Mouse (Mus musculus) hindbrain, postnatal 0 days (tissue): ENCODE results near the gene Acta2. TPM values are rescaled to one million over a fixed set of nuclear protein-coding genes. Genes with fewer than 3 reads are reported as not detected.
A peak's percentile ranks its signal among the peaks of the same experiment; 100 is the strongest.

Experiments
- ATAC-seq: fragments of 200-750 bp; cut with Nextera tagmentation; 2 replicates; pipeline ENCODE4 v1.8.0; 2017; ENCODE audit warnings: mild to moderate bottlenecking, moderate TSS enrichment, moderate library complexity
- DNase-seq: peaks from one replicate; pipeline ENCODE4 v3.0.0-alpha.2; 2015; ENCODE audit warnings: low spot score
- H3K27ac ChIP-seq: fragments of 300-500 bp; sonication (generic); 2 replicates; pipeline ENCODE4 v1.5.1; 2014; ENCODE audit warnings: mild to moderate bottlenecking
- H3K27me3 ChIP-seq: fragments of 300-500 bp; sonication (generic); 2 replicates; pipeline ENCODE4 v1.6.1; 2014; ENCODE audit warnings: low read length, mixed read lengths; ENCODE audit not compliant: insufficient read depth
- H3K36me3 ChIP-seq: fragments of 300-500 bp; sonication (generic); 2 replicates; pipeline ENCODE4 v1.6.1; 2014; ENCODE audit warnings: low read length, mixed read lengths; ENCODE audit not compliant: insufficient read depth
- H3K4me1 ChIP-seq: fragments of 300-500 bp; sonication (generic); 2 replicates; pipeline ENCODE4 v1.6.1; 2014; ENCODE audit warnings: antibody characterized with exemption, low read length, mixed read lengths; ENCODE audit not compliant: insufficient read depth
- H3K4me2 ChIP-seq: fragments of 300-500 bp; sonication (generic); 2 replicates; pipeline ENCODE4 v1.6.1; 2014; ENCODE audit warnings: low read depth, mild to moderate bottlenecking, low read length, moderate library complexity, mixed read lengths
- H3K4me3 ChIP-seq: fragments of 300-500 bp; sonication (generic); 2 replicates; pipeline ENCODE4 v1.5.1; 2014; ENCODE audit warnings: low read length
- H3K9ac ChIP-seq: fragments of 300-500 bp; sonication (generic); replicated peaks from 2 replicates; pipeline ENCODE4 v1.6.1; 2014; ENCODE audit warnings: mild to moderate bottlenecking, low read length, moderate library complexity, mixed read lengths
- H3K9me3 ChIP-seq: fragments of 300-500 bp; sonication (generic); 2 replicates; pipeline ENCODE4 v1.6.1; 2016; ENCODE audit warnings: low read length, mixed read lengths
- CTCF ChIP-seq: IDR thresholded peaks from 2 replicates; pipeline ENCODE4 v1.5.1; 2016; ENCODE audit warnings: antibody characterized with exemption, control low read depth, low read depth
- WGBS: fragments of 180-500 bp; shearing (Covaris S2); extraction: QIAGEN DNeasy Blood & Tissue Kit; methylation state at CpG from one replicate; pipeline ENCODE4 v1.1.7; 2014; 5-methylcytosine and 5-hydroxymethylcytosine counted together
- polyA plus RNA-seq: library from polyadenylated mRNA; unstranded; fragments of >200 nt; fragmentation: Nextera tagmentation; extraction: Ambion mirVana; gene quantifications from 2 replicates; pipeline ENCODE4 v1.2.1, GENCODE M21; 2015
- total RNA-seq: library from RNA; depleted of rRNA; stranded (reverse); fragments of >200 nt; gene quantifications from 2 replicates; pipeline ENCODE4 v1.2.3, GENCODE M21; 2014

Acta2 gene
- total and polyA plus RNA-seq, 2 experiments from 2014 or later: 8.1 to 13.1 TPM

DNA sequence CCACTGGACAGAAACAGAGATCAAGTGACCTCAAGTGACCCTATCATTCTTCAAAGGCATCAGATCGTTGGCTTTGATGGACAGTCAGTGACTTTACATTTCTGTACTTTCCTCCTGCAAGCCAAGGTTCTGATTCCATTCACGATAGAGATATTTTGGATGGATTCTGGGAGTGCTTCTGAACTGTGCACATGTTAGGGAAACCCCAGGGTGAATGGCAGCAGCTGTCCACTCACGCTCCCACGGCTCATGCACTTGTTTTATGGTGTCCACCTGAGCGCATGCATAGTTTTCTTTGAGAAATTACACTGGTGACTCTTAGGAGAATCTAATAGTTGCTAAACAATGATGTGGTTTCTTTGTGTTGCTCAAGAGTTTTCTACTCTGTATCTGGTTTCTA, 759 bp upstream of the Acta2 start:
- ATAC-seq (no peak), DNase-seq (no peak)
- Histone ChIP-seq H3K27me3 (no peaks in the 10 kb centered on the region), H3K4me3 (no peak overlapping the region), H3K36me3 (no peaks in the 10 kb centered on the region), H3K4me1 (0 out of 2 replicates have a peak, but pooled peaks cover 6% of the 10 kb centered on the region), H3K9ac (no peak overlapping the region), H3K4me2 (no peak overlapping the region), H3K27ac (no peak overlapping the region), H3K9me3 (no peaks in the 10 kb centered on the region)
- TF ChIP-seq CTCF: no peak
- 80% methylated on average over 5 of the region's 5 CpGs for WGBS

DNA sequence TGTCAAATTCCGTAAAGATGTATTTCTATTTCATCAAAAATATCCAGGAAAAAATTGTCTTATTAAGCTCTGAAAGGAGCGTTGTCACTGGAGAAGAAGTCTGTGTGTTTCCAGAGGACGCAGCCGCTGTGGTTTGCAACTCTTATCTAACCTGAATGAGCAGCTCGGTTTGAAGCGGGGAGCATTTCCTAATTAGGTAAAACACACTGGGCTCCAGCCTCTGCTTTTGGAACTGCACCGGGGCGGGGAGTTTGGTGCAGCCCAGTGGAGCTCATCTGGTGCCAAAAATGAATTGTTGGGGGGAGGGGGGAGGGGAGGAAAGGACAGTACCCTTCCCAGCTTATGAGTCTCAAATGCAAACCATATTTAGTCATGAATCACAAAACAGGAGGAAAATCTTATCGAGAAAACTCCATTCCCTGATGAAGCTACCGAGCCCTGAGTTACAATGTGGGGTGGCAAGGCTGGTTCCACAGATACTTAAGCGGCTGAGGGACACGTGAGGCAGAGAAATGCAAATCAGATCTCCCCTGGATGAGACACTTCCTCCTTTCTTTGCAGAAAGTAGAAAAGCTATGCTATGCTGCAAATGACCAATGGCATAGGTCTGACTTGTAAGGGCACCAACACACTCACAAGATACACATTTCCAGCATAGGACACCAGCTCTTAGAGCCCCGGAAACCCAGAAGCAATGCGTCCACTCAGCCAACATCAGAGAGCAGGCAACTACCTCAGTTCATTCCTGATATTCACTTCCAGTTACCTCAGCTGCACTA, 1.1 kb downstream of the Acta2 start:
- Histone ChIP-seq H3K4me1 (0 out of 2 replicates have a peak, but pooled peaks cover 6% of the 10 kb centered on the region), H3K36me3 (no peaks in the 10 kb centered on the region), H3K27me3 (no peaks in the 10 kb centered on the region), H3K4me2 (peak overlapping the region; percentile 18; the same call in 1 of the 2 replicates), H3K4me3 (no peak overlapping the region), H3K9me3 (no peaks in the 10 kb centered on the region), H3K9ac (no peak overlapping the region), H3K27ac (no peak overlapping the region)
- DNase-seq (no peak), ATAC-seq (no peak)
- 50% methylated on average over 14 of the region's 14 CpGs for WGBS
- TF ChIP-seq CTCF: no peak

DNA sequence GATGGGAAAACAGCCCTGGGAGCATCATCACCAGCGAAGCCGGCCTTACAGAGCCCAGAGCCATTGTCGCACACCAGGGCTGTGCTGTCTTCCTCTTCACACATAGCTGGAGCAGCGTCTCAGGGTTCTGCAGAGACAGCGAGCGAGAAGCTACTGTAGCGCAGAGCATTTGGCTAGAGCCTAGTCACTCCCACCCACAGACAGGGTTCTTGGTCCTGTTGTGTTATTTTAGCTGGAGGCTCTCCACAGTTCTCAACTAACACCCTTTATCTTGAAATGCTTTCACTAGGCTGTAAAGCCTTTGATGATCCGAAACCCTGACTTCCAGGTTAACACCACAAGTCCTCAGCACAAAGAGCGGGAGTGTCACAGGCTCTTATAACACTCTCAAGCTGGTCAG, 2.9 kb downstream of the Acta2 start:
- ATAC-seq: no peak
- no peaks in the 10 kb centered on the region for H3K9me3 ChIP-seq
- WGBS: 86% methylated on average over 9 of the region's 9 CpGs

DNA sequence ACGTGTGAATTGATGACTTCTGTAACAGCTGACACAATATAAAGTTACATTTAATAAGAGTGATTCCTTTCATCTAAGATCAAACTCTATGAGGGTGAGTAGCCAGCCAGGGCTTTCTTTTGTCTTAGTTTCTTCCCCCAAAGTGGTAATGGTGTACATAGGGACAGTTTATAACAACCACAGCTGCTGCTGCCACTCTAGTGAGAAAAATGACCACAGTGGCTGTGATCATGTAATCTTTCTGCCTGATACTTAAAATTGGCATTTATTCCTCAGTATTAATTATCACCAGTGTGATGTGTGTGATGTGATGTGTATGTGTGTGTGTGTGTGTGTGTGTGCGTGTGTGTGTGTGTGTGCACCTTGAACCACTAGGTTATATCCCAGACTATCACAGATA, 3.5 kb downstream of the Acta2 start:
- TF ChIP-seq CTCF: no peak
- H3K4me2 ChIP-seq: no peak overlapping the region
- DNase-seq (no peak), ATAC-seq (no peak)
- no peak overlapping the region for H3K4me3 ChIP-seq
- H3K9ac ChIP-seq: no peak overlapping the region
- no peaks in the 10 kb centered on the region for H3K9me3 ChIP-seq
- 79% methylated on average over 2 of the region's 2 CpGs for WGBS
- H3K4me1 ChIP-seq: 0 out of 2 replicates have a peak, but pooled peaks cover 6% of the 10 kb centered on the region
- H3K36me3 ChIP-seq: no peaks in the 10 kb centered on the region
- no peaks in the 10 kb centered on the region for H3K27me3 ChIP-seq
- H3K27ac ChIP-seq: no peak overlapping the region

More for the DNA sequence above, 2.9 kb downstream of the Acta2 start:
- Histone ChIP-seq H3K4me2 (no peak overlapping the region), H3K27ac (no peak overlapping the region), H3K27me3 (no peaks in the 10 kb centered on the region), H3K9ac (no peak overlapping the region), H3K36me3 (no peaks in the 10 kb centered on the region), H3K4me3 (no peak overlapping the region), H3K4me1 (0 out of 2 replicates have a peak, but pooled peaks cover 6% of the 10 kb centered on the region)
- no peak for TF ChIP-seq CTCF
- no peak for DNase-seq

DNA sequence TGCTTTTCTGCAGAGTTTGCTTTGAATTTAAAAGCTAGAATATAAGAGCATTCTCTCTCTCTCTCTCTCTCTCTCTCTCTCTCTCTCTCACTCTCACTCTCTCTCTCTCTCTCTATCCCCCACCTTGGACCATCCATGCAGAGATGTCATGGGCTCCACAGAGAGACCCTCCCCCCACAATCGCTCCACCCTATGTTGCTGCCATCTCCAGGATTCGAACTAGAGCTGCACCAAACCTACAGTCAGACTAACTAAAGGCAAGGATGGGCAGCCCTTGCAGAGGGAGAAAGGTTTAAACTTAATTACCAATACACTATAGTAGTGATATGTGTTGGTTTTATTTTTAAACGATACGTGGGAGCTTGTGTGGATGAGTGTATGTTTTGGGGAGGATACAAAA, 4.8 kb downstream of the Acta2 start:
- H3K36me3 ChIP-seq: no peaks in the 10 kb centered on the region
- no peak overlapping the region for H3K27ac ChIP-seq
- 87% methylated on average over 4 of the region's 4 CpGs for WGBS
- no peak overlapping the region for H3K9ac ChIP-seq
- H3K4me2 ChIP-seq: no peak overlapping the region
- 0 out of 2 replicates have a peak, but pooled peaks cover 6% of the 10 kb centered on the region for H3K4me1 ChIP-seq
- no peaks in the 10 kb centered on the region for H3K9me3 ChIP-seq
- no peak for DNase-seq
- TF ChIP-seq CTCF: no peak
- no peak for ATAC-seq
- H3K4me3 ChIP-seq: no peak overlapping the region
- no peaks in the 10 kb centered on the region for H3K27me3 ChIP-seq

DNA sequence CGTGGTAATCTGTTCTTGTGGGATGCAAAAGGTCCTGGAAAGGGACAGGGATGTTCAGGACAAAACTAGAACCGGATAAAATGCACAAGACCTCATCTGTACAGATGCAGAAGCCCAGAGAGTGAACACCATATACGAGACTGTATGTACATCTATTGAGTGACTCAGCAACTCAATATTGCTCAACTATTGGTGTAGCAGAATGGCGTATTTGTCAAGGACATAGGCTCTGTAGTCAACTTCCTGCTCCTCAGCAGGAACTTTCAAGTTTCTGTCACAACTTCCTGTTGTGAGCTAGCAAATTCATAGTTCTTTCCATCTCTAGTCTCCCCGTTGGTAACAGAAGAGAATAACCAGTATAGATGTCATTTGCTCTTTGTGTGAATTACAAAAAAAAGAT, 6.8 kb downstream of the Acta2 start:
- WGBS: 82% methylated on average over 5 of the region's 5 CpGs
- no peak for TF ChIP-seq CTCF

DNA sequence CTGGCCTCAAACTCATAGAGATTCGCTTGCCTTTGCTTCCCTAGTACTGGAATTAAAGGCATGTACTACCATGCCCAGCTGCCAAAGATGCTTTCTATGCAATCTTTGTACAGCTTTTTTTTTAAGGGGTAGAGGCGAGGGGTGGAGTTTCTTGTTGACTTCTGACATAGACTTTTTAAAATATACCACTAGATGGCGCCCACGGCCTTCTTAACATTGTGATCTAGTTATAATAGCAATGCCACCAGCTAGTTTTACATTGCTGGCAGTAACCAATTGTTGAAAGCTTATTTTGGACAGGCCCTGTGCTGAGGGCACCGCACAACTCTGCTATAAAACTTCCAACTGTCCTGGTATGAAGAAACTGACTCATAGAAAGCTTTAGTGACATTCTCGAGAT, 11.3 kb downstream of the Acta2 start:
- no peak overlapping the region for H3K4me2 ChIP-seq
- H3K4me1 ChIP-seq: no peaks in the 10 kb centered on the region
- no peak overlapping the region for H3K9ac ChIP-seq
- DNase-seq: peak; percentile 95
- TF ChIP-seq CTCF: peak; percentile 69
- no peaks in the 10 kb centered on the region for H3K36me3 ChIP-seq
- no peak overlapping the region for H3K27ac ChIP-seq
- no peak overlapping the region for H3K4me3 ChIP-seq
- H3K9me3 ChIP-seq: no peaks in the 10 kb centered on the region
- H3K27me3 ChIP-seq: no peaks in the 10 kb centered on the region
- 15% methylated on average over 6 of the region's 6 CpGs for WGBS
- peak; percentile 52 for ATAC-seq

More for the DNA sequence above, 6.8 kb downstream of the Acta2 start:
- no peaks in the 10 kb centered on the region for H3K27me3 ChIP-seq
- ATAC-seq (no peak), DNase-seq (no peak)
- H3K27ac ChIP-seq: no peak overlapping the region
- H3K4me2 ChIP-seq: no peak overlapping the region
- no peaks in the 10 kb centered on the region for H3K9me3 ChIP-seq
- no peak overlapping the region for H3K4me3 ChIP-seq
- no peak overlapping the region for H3K9ac ChIP-seq
- H3K36me3 ChIP-seq: no peaks in the 10 kb centered on the region
- no peaks in the 10 kb centered on the region for H3K4me1 ChIP-seq
